Mouse (Mus musculus): Measurements from ENCODE around the gene Gp2. TPM values are rescaled to one million over a fixed set of nuclear protein-coding genes. Genes with fewer than 3 reads are reported as not detected.

The Gp2 gene
- polyA plus RNA-seq (2015; fragmentation: Nextera tagmentation; extraction: Ambion mirVana), result not detected in 2 replicates

GRCm38 (mm10) chr7:119459185-119459584 lies at the start of gene Gp2:
TSS of gene Gp2 (minus strand) at chr7:119459285.

GRCm38 (mm10) chr7:119479256-119479655 lies 20.2 kb upstream of the Gp2 start, which contains the start of gene Umod:
TSS of gene Umod (minus strand) at chr7:119479282.

Other genes with a start within 250 kb of the Gp2 start
- gene Umod, start 20.0 kb upstream of the Gp2 start, polyA plus RNA-seq (2015; fragmentation: Nextera tagmentation; extraction: Ambion mirVana), result not detected in 2 replicates
- gene Acsm5, start 60.2 kb upstream of the Gp2 start, polyA plus RNA-seq (2015; fragmentation: Nextera tagmentation; extraction: Ambion mirVana), result 0.25 and 0.32 TPM in 2 replicates
- gene Pdilt, start 64.2 kb upstream of the Gp2 start, polyA plus RNA-seq (2015; fragmentation: Nextera tagmentation; extraction: Ambion mirVana), result 0.10 and 0.12 TPM in 2 replicates
- gene Acsm2, start 95.1 kb upstream of the Gp2 start, polyA plus RNA-seq (2015; fragmentation: Nextera tagmentation; extraction: Ambion mirVana), result not detected in 2 replicates
- not detected in 2 replicates for gene Acsm1, start 147.7 kb upstream of the Gp2 start, polyA plus RNA-seq (2015; fragmentation: Nextera tagmentation; extraction: Ambion mirVana)
- not detected in 2 replicates for gene Acsm4, start 230.7 kb upstream of the Gp2 start, polyA plus RNA-seq (2015; fragmentation: Nextera tagmentation; extraction: Ambion mirVana)